Mouse (Mus musculus) ES-Bruce4 (cell line): ENCODE data around the gene Tstd2.
A peak's percentile ranks its signal among the peaks of the same experiment; 100 is the strongest.

Experiments used
- CTCF ChIP-seq: IDR thresholded peaks from one replicate; pipeline ENCODE4 v1.8.1; 2011; ENCODE audit warnings: low read depth, low read length
- POLR2A ChIP-seq: IDR thresholded peaks from one replicate; pipeline ENCODE4 v1.8.1; 2011; ENCODE audit warnings: low read length; ENCODE audit not compliant: insufficient read depth

DNA sequence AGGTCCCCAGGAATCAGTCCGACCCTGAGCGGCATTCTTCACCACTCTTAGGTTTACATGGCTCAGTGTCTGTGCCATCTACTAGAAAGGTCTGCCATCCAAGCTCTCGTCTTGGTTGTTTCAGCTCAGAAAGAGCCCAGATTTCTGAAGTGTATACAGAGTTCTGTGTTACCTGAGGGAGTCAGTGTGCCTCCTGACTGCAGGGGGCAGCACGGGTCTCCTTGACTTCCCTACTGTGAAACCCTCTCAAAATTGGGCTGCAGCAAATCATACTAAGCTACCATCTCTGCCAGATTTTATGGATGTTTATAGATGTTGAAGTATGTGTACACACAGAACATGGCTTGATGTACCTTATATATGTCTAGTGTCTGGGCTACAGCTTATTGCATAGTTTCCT, 37.8 kb upstream of the Tstd2 start:
- peak; percentile 52 for TF ChIP-seq CTCF
- no peak for TF ChIP-seq POLR2A
